Mouse (Mus musculus) olfactory bulb, adult 2 months (tissue): ENCODE measurements around the gene Coro2a.

ENCODE experiments used
- CTCF ChIP-seq: fragments of 200-500 bp; IDR thresholded peaks from 2 replicates; pipeline ENCODE4 v1.5.1; 2012; ENCODE audit warnings: low read depth, mild to moderate bottlenecking, low read length, moderate library complexity; ENCODE audit not compliant: insufficient read depth
- POLR2A ChIP-seq: fragments of 200-500 bp; IDR thresholded peaks from 2 replicates; pipeline ENCODE4 v1.6.1; 2012; ENCODE audit warnings: mild to moderate bottlenecking, low read depth, low read length, moderate library complexity; ENCODE audit not compliant: insufficient read depth

GRCm38 (mm10) chr4:46639866-46640265 is 37.9 kb upstream of the Coro2a start:
- TF ChIP-seq POLR2A (no peak), CTCF (no peak)
